Mouse (Mus musculus): ENCODE data around the gene Mark4.

The Mark4 gene

GRCm38 (mm10) chr7:19436276-19436675 is 22.3 kb downstream of the Mark4 start:
- DNase-seq (ENCODE audit: low spot score) = no peak

GRCm38 (mm10) chr7:19432475-19432874 is 26.1 kb downstream of the Mark4 start:
- DNase-seq (ENCODE audit: low spot score) = no peak

- no peak for DNase-seq (ENCODE audit: low spot score)
Observed at GRCm38 (mm10) chr7:19430402-19430801, 28.2 kb downstream of the Mark4 start.

- DNase-seq (ENCODE audit: low spot score) = no peak
Observed at GRCm38 (mm10) chr7:19429726-19430125, 28.9 kb downstream of the Mark4 start.

- DNase-seq (ENCODE audit: low spot score) = no peak
Observed at GRCm38 (mm10) chr7:19427999-19428650, 30.5 kb downstream of the Mark4 start.

GRCm38 (mm10) chr7:19426888-19427287 is 31.7 kb downstream of the Mark4 start:
- DNase-seq (ENCODE audit: low spot score) = no peak

- DNase-seq (ENCODE audit: low spot score) = no peak
Observed at GRCm38 (mm10) chr7:19426349-19426748, 32.3 kb downstream of the Mark4 start.

- DNase-seq (ENCODE audit: low spot score) = no peak
Observed at GRCm38 (mm10) chr7:19424051-19424450, 34.6 kb downstream of the Mark4 start.

GRCm38 (mm10) chr7:19423083-19423482 is 35.5 kb downstream of the Mark4 start:
- DNase-seq (ENCODE audit: low spot score) = no peak

- peak; percentile 89 for DNase-seq (ENCODE audit: low spot score)
Observed at GRCm38 (mm10) chr7:19420821-19421636, 37.6 kb downstream of the Mark4 start.

GRCm38 (mm10) chr7:19420121-19420520 is 38.5 kb downstream of the Mark4 start:
- no peak for DNase-seq (ENCODE audit: low spot score)

- DNase-seq (ENCODE audit: low spot score) = no peak
Observed at GRCm38 (mm10) chr7:19416590-19416989, 42.0 kb downstream of the Mark4 start.

- no peak for DNase-seq (ENCODE audit: low spot score)
Observed at GRCm38 (mm10) chr7:19413525-19413924, 45.1 kb downstream of the Mark4 start.

GRCm38 (mm10) chr7:19411783-19412182 is 46.8 kb downstream of the Mark4 start:
- DNase-seq (ENCODE audit: low spot score) = no peak

- DNase-seq (ENCODE audit: low spot score) = no peak
Observed at GRCm38 (mm10) chr7:19410766-19411344, 47.8 kb downstream of the Mark4 start.

- DNase-seq (ENCODE audit: low spot score) = no peak
Observed at GRCm38 (mm10) chr7:19409753-19410152, 48.9 kb downstream of the Mark4 start.

GRCm38 (mm10) chr7:19405417-19405816 is 53.2 kb downstream of the Mark4 start:
- peak; percentile 83 for DNase-seq (ENCODE audit: low spot score)

- DNase-seq (ENCODE audit: low spot score) = no peak
Observed at GRCm38 (mm10) chr7:19404476-19404875, 54.1 kb downstream of the Mark4 start, which contains the start of gene Ckm. Gene Ckm, plus strand, starts transcription at chr7:19404776.

GRCm38 (mm10) chr7:19403731-19404296 is 54.8 kb downstream of the Mark4 start, which contains the start of gene Klc3:
Gene Klc3, minus strand, starts transcription at chr7:19404104.
- DNase-seq (ENCODE audit: low spot score) = no peak

GRCm38 (mm10) chr7:19402535-19403112 is 56.0 kb downstream of the Mark4 start:
- no peak for DNase-seq (ENCODE audit: low spot score)

- no peak for DNase-seq (ENCODE audit: low spot score)
Observed at GRCm38 (mm10) chr7:19400946-19401345, 57.7 kb downstream of the Mark4 start.

All from layer of hippocampus, adult 11-12 months (tissue).